Comparison of ENCODE assay signal across 8 mouse cellular contexts in genomic region chr1:156042481-156042880, GRCm38 (mm10). TPM values are rescaled to one million over a fixed set of nuclear protein-coding genes. Genes with fewer than 3 reads are reported as not detected.
DNase-seq lines count a peak whose midpoint lies in the region; ATAC-seq lines count a peak whose summit lies in the region.

No protein-coding gene starts in this region.

- H3K4me1 ChIP-seq in megakaryocyte, embryonic 14.5 days: peaks cover 71% of the 10 kb centered on the region
- peaks cover 36% of the 10 kb centered on the region for H3K4me1 ChIP-seq in limb, embryonic 13.5 days
- H3K4me1 ChIP-seq in stomach, embryonic 15.5 days: peaks cover 24% of the 10 kb centered on the region

- peak overlapping the region; percentile 94 for H3K4me3 ChIP-seq in megakaryocyte, embryonic 14.5 days (replicated peaks)
- peak overlapping the region; percentile 65 for H3K4me3 ChIP-seq in limb, embryonic 13.5 days
- peak overlapping the region; percentile 41; the same call in 1 of the 2 replicates for H3K4me3 ChIP-seq in stomach, embryonic 15.5 days (replicated peaks)

- H3K27me3 ChIP-seq in megakaryocyte, embryonic 14.5 days (replicated peaks): no peaks in the 10 kb centered on the region
- no peaks in the 10 kb centered on the region for H3K27me3 ChIP-seq in limb, embryonic 13.5 days
- H3K27me3 ChIP-seq in stomach, embryonic 15.5 days (replicated peaks): no peaks in the 10 kb centered on the region

- WGBS in limb, embryonic 13.5 days: 82% methylated on average over 5 of the region's 5 CpGs
- 71% methylated on average over 5 of the region's 5 CpGs for WGBS in stomach, embryonic 15.5 days

- no peak for ATAC-seq in megakaryocyte, adult 5-6 weeks (ENCODE audit: poor library complexity, severe bottlenecking)
- ATAC-seq in limb, embryonic 13.5 days (ENCODE audit: low FRiP score, low read depth): no peak
- ATAC-seq in stomach, embryonic 15.5 days (ENCODE audit: insufficient read depth, low FRiP score, low read depth): no peak

- H3K9me3 ChIP-seq in megakaryocyte, embryonic 14.5 days: no peaks in the 10 kb centered on the region
- H3K9me3 ChIP-seq in limb, embryonic 13.5 days: no peaks in the 10 kb centered on the region
- no peaks in the 10 kb centered on the region for H3K9me3 ChIP-seq in stomach, embryonic 15.5 days

- H3K9ac ChIP-seq in limb, embryonic 13.5 days: peak overlapping the region; percentile 63
- no peak overlapping the region for H3K9ac ChIP-seq in stomach, embryonic 15.5 days

- H3K27ac ChIP-seq in limb, embryonic 13.5 days: no peak overlapping the region
- peak overlapping the region; percentile 35; the same call in 1 of the 2 replicates for H3K27ac ChIP-seq in stomach, embryonic 15.5 days

- H3K36me3 ChIP-seq in megakaryocyte, embryonic 14.5 days (replicated peaks; ENCODE audit: low read length): peaks cover 52% of the 10 kb centered on the region
- H3K36me3 ChIP-seq in limb, embryonic 13.5 days: peaks cover 31% of the 10 kb centered on the region
- H3K36me3 ChIP-seq in stomach, embryonic 15.5 days: no peaks in the 10 kb centered on the region

- peak; percentile 25 for DNase-seq in heart, adult 11 months
- DNase-seq in heart, postnatal 36 days: no peak
- no peak for DNase-seq in cerebellum, adult 11 months
- no peak for DNase-seq in embryo, embryonic 11 days

- intact Hi-C loops in heart, postnatal 36 days (cut with DNase I): no loop called here

- peak overlapping the region; percentile 86 for H3K4me2 ChIP-seq in limb, embryonic 13.5 days (replicated peaks)
- peak overlapping the region; percentile 68 for H3K4me2 ChIP-seq in stomach, embryonic 15.5 days

RNA-seq across cellular contexts. Expression of gene Tor1aip1, which starts 6.2 kb away (rescaled TPM):
- total RNA-seq in heart, postnatal 36 days (2021): 10 to 100 TPM; 87.5 to 87.7 TPM
- 18.6 and 28.8 TPM in 2 replicates for polyA plus RNA-seq in megakaryocyte, embryonic 14.5 days (2012; ENCODE audit: insufficient read depth, low replicate concordance)
- total RNA-seq in megakaryocyte, adult 5-6 weeks (2015): 152 and 164 TPM in 2 replicates
- total RNA-seq in megakaryocyte, adult 5-6 weeks (2017): 66.1 and 109 TPM in 2 replicates
- polyA plus RNA-seq in limb, embryonic 13.5 days (2015; fragmentation: Nextera tagmentation; extraction: Ambion mirVana): 50.0 and 51.6 TPM in 2 replicates
- 36.0 and 39.7 TPM in 2 replicates for polyA plus RNA-seq in stomach, embryonic 15.5 days (2015; fragmentation: Nextera tagmentation; extraction: Ambion mirVana)

RNA-seq across cellular contexts. Expression of gene Tor1aip2, which starts 7.3 kb away (rescaled TPM):
- 10 to 100 TPM; 46.2 to 52.5 TPM for total RNA-seq in heart, postnatal 36 days (2021)
- 5.2 and 12.2 TPM in 2 replicates for polyA plus RNA-seq in megakaryocyte, embryonic 14.5 days (2012; ENCODE audit: insufficient read depth, low replicate concordance)
- total RNA-seq in megakaryocyte, adult 5-6 weeks (2015): 67.4 and 71.1 TPM in 2 replicates
- 36.6 and 38.4 TPM in 2 replicates for total RNA-seq in megakaryocyte, adult 5-6 weeks (2017)
- polyA plus RNA-seq in limb, embryonic 13.5 days (2015; fragmentation: Nextera tagmentation; extraction: Ambion mirVana): 117 and 130 TPM in 2 replicates
- polyA plus RNA-seq in stomach, embryonic 15.5 days (2015; fragmentation: Nextera tagmentation; extraction: Ambion mirVana): 108 and 113 TPM in 2 replicates

Comparison
In these comparisons a context has a peak if more than half of its experiments do, and no peak if none do; other contexts are left out.
1. H3K4me3 ChIP-seq: peak in every context shown above with its lines; median percentile 94 in megakaryocyte, embryonic 14.5 days; 65 in limb, embryonic 13.5 days; 41 in stomach, embryonic 15.5 days.